Mouse (Mus musculus) kidney, postnatal 0 days (tissue): ENCODE data around the gene B230104I21Rik. TPM values are rescaled to one million over a fixed set of nuclear protein-coding genes. Genes with fewer than 3 reads are reported as not detected.

Experiments
- ATAC-seq: fragments of 200-750 bp; cut with Nextera tagmentation; replicated peaks from 2 replicates; pipeline ENCODE4 v1.8.0; 2017; ENCODE audit warnings: low read depth, moderate number of reproducible peaks, moderate TSS enrichment, moderate library complexity; ENCODE audit not compliant: low FRiP score
- DNase-seq: peaks from one replicate; pipeline ENCODE4 v3.0.0-alpha.2; 2016; ENCODE audit warnings: low spot score
- H3K27ac ChIP-seq: fragments of 300-500 bp; sonication (generic); 2 replicates; pipeline ENCODE4 v1.5.1; 2014; ENCODE audit warnings: mild to moderate bottlenecking
- H3K27me3 ChIP-seq: fragments of 300-500 bp; sonication (generic); 2 replicates; pipeline ENCODE4 v1.6.1; 2014; ENCODE audit warnings: low read length, mixed read lengths; ENCODE audit not compliant: insufficient read depth
- H3K36me3 ChIP-seq: fragments of 300-500 bp; sonication (generic); 2 replicates; pipeline ENCODE4 v1.6.1; 2014; ENCODE audit warnings: low read length, mixed read lengths; ENCODE audit not compliant: insufficient read depth
- H3K4me1 ChIP-seq: fragments of 300-500 bp; sonication (generic); replicated peaks from 2 replicates; pipeline ENCODE4 v1.6.1; 2014; ENCODE audit warnings: antibody characterized with exemption, low read length, mixed read lengths; ENCODE audit not compliant: insufficient read depth
- H3K4me2 ChIP-seq: fragments of 300-500 bp; sonication (generic); 2 replicates; pipeline ENCODE4 v1.6.1; 2014; ENCODE audit warnings: mild to moderate bottlenecking, low read length, moderate library complexity, mixed read lengths
- H3K4me3 ChIP-seq: fragments of 300-500 bp; sonication (generic); replicated peaks from 2 replicates; pipeline ENCODE4 v1.5.1; 2014; ENCODE audit warnings: low read depth, low read length
- H3K9ac ChIP-seq: fragments of 300-500 bp; sonication (generic); 2 replicates; pipeline ENCODE4 v1.6.1; 2014; ENCODE audit warnings: low read depth, low read length
- H3K9me3 ChIP-seq: fragments of 300-500 bp; sonication (generic); replicated peaks from 2 replicates; pipeline ENCODE4 v1.6.1; 2016; ENCODE audit warnings: low read length, inconsistent platforms, mixed read lengths
- CTCF ChIP-seq: IDR thresholded peaks from 2 replicates; pipeline ENCODE4 v1.5.1; 2016; ENCODE audit warnings: antibody characterized with exemption, low read depth, mild to moderate bottlenecking, moderate library complexity
- WGBS: fragments of 180-500 bp; shearing (Covaris S2); extraction: QIAGEN DNeasy Blood & Tissue Kit; methylation state at CpG from one replicate; pipeline ENCODE4 v1.1.7; 2014; 5-methylcytosine and 5-hydroxymethylcytosine counted together
- polyA plus RNA-seq: library from polyadenylated mRNA; unstranded; fragments of >200 nt; fragmentation: Nextera tagmentation; extraction: Ambion mirVana; gene quantifications from 2 replicates; pipeline ENCODE4 v1.2.1, GENCODE M21; 2015

Gene B230104I21Rik
- polyA plus RNA-seq, 1 experiment from 2014 or later = not detected

DNA sequence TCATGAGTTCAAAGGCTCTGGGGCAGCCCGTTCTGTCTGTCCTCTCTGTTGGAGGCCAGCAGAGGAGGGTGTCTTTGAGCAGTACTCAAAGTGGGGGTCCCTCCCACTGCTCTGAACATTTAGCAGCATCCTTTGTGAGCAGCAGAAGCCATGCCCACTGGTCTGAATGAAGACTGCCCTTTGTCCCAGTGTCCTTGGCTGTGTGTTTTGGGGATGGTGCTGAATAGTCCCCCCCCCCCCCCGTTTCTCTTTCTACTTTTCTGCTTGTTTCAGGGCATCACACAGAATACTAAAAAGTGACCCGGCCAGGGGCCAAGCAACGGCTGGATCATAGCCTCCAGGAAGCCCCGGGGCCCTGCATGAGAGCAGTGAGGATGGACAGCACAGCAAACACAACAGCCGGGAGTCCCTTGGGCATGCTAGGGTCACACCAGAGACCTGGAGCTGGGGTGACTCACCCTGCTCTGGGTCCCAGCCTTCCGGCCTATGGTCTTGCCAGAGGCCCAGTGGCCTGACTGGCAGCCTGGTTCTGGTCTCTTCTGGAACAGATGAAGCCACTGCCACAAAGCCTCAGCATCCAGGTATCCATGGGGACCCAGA lies 58.3 kb downstream of the B230104I21Rik start:
- H3K9me3 ChIP-seq = no peaks in the 10 kb centered on the region
- no peak for TF ChIP-seq CTCF
- DNase-seq (no peak), ATAC-seq (no peak)
- H3K4me1 ChIP-seq = peaks cover 12% of the 10 kb centered on the region
- H3K9ac ChIP-seq = no peak overlapping the region
- no peak overlapping the region for H3K4me3 ChIP-seq
- no peaks in the 10 kb centered on the region for H3K36me3 ChIP-seq
- no peaks in the 10 kb centered on the region; the same call in 1 of the 2 replicates for H3K27me3 ChIP-seq
- H3K4me2 ChIP-seq = no peak overlapping the region
- no peak overlapping the region for H3K27ac ChIP-seq
- 58% methylated on average over 7 of the region's 7 CpGs for WGBS

DNA sequence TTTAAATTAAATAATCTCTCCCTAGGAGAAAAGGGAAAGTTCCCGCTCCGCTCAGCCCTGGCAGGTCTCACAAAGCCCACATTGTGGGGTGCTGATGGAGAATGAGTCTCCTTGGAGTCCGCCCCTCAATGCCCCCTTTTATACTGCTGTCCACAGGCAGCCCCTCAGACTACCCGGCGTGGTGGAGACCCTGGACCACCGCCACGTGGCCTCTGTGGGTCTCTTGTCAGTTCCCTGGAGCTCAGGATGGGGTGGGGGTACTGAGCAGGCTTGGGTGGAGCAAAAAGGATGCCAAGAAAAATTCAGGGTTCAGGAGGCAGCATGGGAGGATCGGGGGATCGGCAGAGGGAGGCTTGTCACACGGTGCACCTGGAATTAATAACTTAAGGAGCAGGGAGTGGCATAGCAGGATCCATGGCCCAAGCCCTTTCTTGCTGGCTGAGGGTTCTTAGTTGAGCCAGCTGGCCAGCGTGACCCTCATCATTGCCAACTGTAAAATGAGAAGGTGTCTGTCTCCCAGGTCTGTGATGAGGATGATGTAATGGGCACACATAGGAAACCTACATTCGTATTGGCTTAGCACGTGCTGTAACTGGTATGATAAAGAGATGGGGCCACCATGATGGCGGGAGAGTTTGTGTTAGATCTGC lies 60.9 kb downstream of the B230104I21Rik start:
- Histone ChIP-seq H3K27me3 (no peaks in the 10 kb centered on the region), H3K27ac (no peak overlapping the region), H3K36me3 (no peaks in the 10 kb centered on the region), H3K9ac (no peak overlapping the region), H3K4me1 (peaks cover 15% of the 10 kb centered on the region), H3K9me3 (no peaks in the 10 kb centered on the region), H3K4me2 (no peak overlapping the region), H3K4me3 (no peak overlapping the region)
- DNase-seq (no peak), ATAC-seq (no peak)
- WGBS = 78% methylated on average over 14 of the region's 14 CpGs
- no peak for TF ChIP-seq CTCF

Other genes starting within 250 kb of the B230104I21Rik start
- gene Trp73, start 195.9 kb upstream of the B230104I21Rik start, polyA plus RNA-seq = 0.25 and 0.26 TPM in 2 replicates
- gene Wrap73, start 193.8 kb upstream of the B230104I21Rik start, polyA plus RNA-seq = 28.5 and 31.8 TPM in 2 replicates
- 154 and 172 TPM in 2 replicates for gene Tprgl, start 175.5 kb upstream of the B230104I21Rik start, polyA plus RNA-seq
- 5.0 and 5.8 TPM in 2 replicates for gene Megf6, start 165.4 kb upstream of the B230104I21Rik start, polyA plus RNA-seq
- gene Arhgef16, start 34.5 kb upstream of the B230104I21Rik start, polyA plus RNA-seq = 39.8 and 44.6 TPM in 2 replicates